Mouse (Mus musculus) lung, postnatal 4 days (tissue): ENCODE measurements at regions not wholly inside any gene's neighbourhood (a gene's known extent, or its start where the extent isn't known, plus 50 kb on each side); places are given as distances from the start of the nearest gene placed in this dataset.

Source experiments
- DNase-seq, 2 experiments: peaks; one replicate each; pipeline ENCODE4 v3.0.0; 2021

GRCm38 (mm10) chr2:64440961-64441360, 343.1 kb upstream of the Fign start:
- DNase-seq = no peak

GRCm38 (mm10) chr2:64417129-64417528, 319.3 kb upstream of the Fign start:
- DNase-seq = peak; percentile 8 to 32

GRCm38 (mm10) chr2:64413846-64414245, 316.0 kb upstream of the Fign start:
- DNase-seq = no peak

GRCm38 (mm10) chr2:64413263-64413662, 315.4 kb upstream of the Fign start:
- no peak for DNase-seq

- DNase-seq = no peak
Observed at GRCm38 (mm10) chr2:64395946-64396345, 298.1 kb upstream of the Fign start.

- no peak for DNase-seq
Observed at GRCm38 (mm10) chr2:64394619-64395294, 296.9 kb upstream of the Fign start.

GRCm38 (mm10) chr2:64394199-64394598, 296.4 kb upstream of the Fign start:
- DNase-seq = no peak

- no peak for DNase-seq
Observed at GRCm38 (mm10) chr2:64369791-64370190, 272.0 kb upstream of the Fign start.

- no peak for DNase-seq
Observed at GRCm38 (mm10) chr2:64367188-64367587, 269.4 kb upstream of the Fign start.

GRCm38 (mm10) chr2:64366528-64366927, 268.7 kb upstream of the Fign start:
- DNase-seq = no peak

- DNase-seq = no peak
Observed at GRCm38 (mm10) chr2:64356286-64356685, 258.4 kb upstream of the Fign start.

- DNase-seq = no peak
Observed at GRCm38 (mm10) chr2:64325499-64325898, 227.7 kb upstream of the Fign start.
